Mouse (Mus musculus) thymus, postnatal 10 days (tissue): ENCODE data around the gene Ssxb1.
"Not testable (repeated sequence)": the region's sequence is repeated elsewhere in the genome, so short reads cannot be mapped to it uniquely, and the experiment has no call there.

Source experiments
- DNase-seq, 2 experiments: peaks; one replicate each; pipeline ENCODE4 v3.0.0; 2021; ENCODE audit warnings: low spot score in 2 of 2

The Ssxb1 gene

DNA sequence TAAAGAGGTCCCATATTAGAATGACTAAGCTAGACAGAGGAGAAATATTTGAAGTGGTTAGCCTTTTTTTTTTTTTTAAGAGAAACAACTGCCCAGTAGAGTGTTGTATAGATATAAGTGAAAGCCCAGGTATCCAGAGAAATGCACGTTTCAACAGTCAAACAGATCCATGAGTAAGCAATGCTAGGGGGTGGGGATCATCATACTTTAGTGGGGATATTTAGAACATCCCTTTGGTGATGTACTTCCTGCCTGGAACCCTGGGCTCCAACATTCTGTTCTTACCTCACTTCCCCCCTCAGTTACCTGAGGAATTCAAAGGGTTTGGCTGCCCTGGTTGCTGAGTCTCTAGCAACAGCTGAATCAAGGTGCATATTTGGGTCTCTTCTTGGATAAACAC is at the start of gene Ssxb1:
Ssxb1 (plus strand) TSS at position 301 of the 400 bp plus-strand sequence.
- not testable (repeated sequence) for DNase-seq

DNA sequence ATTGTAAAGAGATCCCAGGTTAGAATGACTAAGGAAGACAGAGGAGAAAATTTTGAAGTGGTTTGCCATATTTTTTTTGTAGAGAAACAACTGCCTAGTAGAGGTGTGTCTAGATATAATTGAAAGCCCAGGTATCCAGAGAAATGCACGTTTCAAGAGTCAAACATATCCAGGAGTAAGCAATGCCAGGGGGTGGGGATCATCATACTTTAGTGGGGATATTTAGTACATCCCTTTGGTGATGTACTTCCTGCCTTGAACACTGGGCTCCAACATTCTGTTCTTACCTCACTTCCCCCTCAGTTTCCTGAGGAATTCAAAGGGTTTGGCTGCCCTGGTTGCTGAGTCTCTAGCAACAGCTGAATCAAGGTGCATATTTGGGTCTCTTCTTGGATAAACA is 46.4 kb upstream of the Ssxb1 start, which contains the start of gene Ssxb9:
Ssxb9 (plus strand) TSS at position 301 of the 400 bp plus-strand sequence.
- not testable (repeated sequence) for DNase-seq

DNA sequence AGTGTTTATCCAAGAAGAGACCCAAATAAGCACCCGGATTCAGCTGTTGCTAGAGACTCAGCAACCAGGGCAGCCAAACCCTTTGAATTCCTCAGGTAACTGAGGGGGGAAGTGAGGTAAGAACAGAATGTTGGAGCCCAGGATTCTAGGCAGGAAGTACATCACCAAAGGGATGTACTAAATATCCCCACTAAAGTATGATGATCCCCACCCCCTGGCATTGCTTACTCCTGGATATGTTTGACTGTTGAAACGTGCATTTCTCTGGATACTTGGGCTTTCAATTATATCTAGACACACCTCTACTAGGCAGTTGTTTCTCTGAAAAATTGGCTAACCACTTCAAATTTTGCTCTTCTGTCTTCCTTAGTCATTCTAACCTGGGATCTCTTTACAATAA is 48.5 kb downstream of the Ssxb1 start, which contains the start of gene Ssxb2:
Ssxb2 (minus strand) TSS at position 101 of the 400 bp plus-strand sequence.
- DNase-seq, result not testable (repeated sequence)
